Mouse (Mus musculus) thymus, postnatal 4 days (tissue): ENCODE results near the gene Tent4a.
"Not testable (repeated sequence)": the region's sequence is repeated elsewhere in the genome, so short reads cannot be mapped to it uniquely, and the experiment has no call there.

ENCODE experiments used
- DNase-seq: peaks from one replicate; pipeline ENCODE4 v3.0.0; 2021

The Tent4a gene

GRCm38 (mm10) chr13:69534334-69534653 is at the start of gene Tent4a:
Tent4a (minus strand) TSS chr13:69534617.
- DNase-seq, result no peak

DNA sequence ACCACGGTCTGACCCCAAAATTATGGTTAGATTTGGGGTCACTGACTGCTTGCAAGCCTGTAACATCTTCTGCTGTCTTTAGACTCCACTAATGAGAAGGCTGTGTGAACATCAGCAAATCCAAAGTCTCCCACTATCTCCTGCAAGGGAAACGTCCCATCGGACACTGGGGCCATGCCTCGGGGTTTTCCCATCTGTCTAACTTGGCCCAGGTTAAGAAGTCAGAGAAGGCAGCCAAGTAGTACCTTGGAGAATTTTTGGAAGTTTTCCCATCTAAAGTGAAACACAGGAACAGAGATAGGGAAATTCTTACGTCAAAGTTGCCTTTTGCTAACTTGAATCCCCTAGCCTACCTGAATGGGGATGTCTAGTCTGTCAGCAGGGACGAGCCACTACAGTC is 49.2 kb upstream of the Tent4a start:
- no peak for DNase-seq

DNA sequence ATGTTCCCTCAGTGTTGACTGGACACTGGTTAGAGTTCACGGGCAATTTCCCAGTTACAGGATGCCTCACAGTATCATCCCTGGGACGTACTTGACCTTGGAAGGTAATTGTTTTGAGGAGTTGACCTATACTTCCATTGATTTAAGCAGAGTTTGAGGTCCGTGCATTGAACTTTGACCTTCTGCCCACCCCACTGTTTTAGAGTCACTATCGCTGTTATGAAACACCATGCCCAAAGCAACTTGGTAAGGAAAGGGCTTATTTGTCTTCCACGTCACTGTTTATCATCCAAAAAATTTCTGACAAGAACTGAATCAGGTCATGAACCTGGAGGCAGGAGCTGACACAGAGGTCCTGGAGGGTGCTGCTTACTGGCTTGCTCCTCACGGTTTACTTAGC is 48.0 kb upstream of the Tent4a start:
- DNase-seq, result no peak

DNA sequence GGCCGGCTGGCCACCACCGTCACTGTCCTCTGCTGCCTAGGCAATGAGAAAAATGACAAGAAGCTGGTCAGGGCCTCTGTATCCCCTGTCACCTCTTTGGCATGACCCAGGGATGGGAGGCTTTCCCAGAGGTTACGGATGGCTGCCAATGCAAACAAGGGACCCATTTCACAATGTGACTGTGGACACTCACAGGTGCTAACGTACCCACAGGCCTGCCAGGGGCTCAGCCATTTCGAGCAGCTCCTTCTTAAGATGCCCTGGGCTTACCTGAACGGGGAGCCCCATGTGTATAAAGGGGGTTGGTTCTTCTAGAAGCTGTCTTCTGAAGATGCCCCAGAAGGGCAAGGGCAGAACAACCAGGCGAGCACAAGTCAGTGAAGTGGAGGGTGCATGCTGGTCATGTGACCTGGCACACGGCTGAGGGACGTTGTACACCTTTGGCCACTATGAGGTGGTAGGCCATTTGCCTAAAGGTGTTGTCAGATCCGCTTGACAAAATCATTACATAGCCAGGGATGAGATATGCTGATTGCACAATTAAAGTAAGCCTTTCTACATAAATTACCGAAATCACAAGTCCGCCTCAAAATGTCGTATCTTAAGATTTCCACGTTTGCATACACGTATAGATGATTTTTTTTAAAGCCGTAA is 42.9 kb upstream of the Tent4a start:
- no peak for DNase-seq

DNA sequence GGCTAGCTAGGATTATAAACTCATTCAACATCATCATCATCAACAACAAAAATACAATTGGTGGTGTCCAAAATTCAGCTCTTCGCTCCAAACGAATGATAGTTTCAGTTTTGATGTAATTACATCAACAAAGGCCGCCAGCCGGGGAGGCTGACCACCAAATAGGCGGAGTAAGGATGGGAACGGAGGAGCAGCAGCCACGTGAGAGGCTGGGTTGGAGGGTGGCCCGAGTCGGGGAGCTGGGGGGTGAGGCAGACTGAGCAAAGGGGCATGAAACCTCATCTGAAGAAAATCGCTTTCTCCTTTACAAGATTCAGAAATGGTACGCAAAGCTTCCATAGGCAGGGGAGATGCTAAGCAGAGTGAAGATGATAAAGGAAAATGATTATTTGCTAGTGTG is 42.3 kb upstream of the Tent4a start:
- DNase-seq, result no peak

DNA sequence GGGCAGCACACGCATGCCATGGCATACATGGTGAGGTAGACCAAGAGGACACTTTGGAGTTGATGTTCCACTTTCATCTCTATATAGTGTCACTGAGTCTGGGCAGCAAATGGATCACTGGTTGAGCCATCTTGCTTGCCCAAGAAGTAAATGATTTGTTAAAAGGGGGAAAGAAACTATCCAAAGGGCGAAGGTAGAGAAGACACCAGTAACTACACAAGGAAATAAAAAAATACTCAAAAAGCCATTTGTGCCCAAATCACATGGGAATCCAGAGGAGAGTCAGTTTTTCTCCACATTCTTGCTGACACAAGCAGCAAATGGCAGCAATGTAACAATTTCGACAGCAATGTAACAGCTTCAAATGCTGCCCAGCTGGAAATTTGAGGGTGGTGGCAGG is 38.2 kb upstream of the Tent4a start:
- no peak for DNase-seq

DNA sequence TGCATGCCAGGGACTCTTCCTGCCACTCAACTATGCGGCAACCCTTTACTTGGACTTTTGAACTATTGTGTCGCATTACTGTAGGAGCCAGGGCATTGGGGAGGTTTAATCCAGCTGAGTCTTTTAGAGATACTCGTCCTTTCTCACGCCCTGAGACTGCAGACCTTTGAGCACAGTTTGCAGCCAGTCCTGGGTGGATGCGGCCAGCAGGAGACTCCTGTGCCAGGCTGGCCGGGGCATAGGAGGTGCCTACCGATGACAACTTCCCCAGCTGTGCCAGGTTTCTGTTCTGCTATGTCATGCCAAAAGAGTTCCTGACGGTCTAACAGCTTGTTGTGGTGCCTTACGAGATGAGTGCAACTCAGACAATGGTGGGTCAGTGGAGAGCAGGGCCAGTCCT is 34.8 kb upstream of the Tent4a start:
- no peak for DNase-seq

DNA sequence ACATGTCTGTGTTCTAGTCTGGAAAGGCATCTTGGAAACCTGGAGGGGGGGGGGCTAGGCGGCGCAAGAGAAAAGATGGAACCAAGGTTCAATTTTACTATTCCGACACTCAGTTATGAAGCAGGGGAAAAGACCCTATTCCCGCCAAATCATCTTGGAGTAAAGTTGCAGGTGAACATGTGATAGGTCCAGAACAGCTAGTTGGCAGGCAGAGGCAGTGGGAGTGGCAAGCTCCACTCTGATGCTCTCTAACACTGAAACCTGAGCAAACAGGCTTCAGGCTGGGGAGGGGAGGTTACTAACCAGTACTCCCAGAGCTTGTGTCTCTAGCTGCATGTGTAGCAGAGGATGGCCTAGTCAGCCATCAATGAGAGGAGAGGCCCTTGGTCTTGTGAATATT is 31.0 kb upstream of the Tent4a start:
- not testable (repeated sequence) for DNase-seq

DNA sequence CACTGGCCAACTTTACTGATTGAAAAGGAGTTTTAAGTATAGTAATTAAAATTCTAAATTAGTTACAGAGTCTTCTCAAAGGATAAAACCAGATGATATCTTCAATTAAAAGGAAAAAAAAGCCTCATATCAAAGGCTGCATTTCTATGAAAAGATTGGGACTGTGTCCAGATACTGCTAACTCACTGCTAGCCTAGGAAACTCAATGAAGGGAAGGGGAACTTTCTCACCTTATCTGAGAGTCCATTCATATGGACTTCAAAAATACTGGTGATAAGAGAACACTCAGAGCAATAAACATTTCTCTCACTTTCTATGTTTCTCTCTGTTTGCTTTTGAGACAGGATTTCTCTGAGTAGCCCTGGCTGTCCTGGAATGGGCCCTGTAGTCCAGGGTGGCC is 30.2 kb upstream of the Tent4a start:
- DNase-seq, result no peak

DNA sequence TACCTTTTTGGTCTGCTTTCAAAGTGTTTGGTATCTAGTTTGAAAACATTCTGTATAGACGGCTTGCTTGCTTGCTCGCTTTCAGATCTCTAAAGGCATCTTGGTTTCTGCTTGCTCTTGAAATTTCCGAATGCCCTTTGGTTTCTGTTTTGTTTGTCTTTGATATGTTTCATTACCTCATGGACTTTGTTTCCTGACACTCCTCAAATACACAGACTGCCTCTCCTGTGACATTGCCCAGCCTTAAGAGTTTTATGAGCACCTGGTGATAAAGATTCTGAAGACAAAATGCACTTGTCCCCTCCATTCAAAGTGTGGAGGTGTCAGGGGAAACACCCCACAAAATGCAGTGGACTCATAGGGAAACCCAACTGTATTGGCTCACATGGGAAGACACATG is 29.5 kb upstream of the Tent4a start:
- no peak for DNase-seq

DNA sequence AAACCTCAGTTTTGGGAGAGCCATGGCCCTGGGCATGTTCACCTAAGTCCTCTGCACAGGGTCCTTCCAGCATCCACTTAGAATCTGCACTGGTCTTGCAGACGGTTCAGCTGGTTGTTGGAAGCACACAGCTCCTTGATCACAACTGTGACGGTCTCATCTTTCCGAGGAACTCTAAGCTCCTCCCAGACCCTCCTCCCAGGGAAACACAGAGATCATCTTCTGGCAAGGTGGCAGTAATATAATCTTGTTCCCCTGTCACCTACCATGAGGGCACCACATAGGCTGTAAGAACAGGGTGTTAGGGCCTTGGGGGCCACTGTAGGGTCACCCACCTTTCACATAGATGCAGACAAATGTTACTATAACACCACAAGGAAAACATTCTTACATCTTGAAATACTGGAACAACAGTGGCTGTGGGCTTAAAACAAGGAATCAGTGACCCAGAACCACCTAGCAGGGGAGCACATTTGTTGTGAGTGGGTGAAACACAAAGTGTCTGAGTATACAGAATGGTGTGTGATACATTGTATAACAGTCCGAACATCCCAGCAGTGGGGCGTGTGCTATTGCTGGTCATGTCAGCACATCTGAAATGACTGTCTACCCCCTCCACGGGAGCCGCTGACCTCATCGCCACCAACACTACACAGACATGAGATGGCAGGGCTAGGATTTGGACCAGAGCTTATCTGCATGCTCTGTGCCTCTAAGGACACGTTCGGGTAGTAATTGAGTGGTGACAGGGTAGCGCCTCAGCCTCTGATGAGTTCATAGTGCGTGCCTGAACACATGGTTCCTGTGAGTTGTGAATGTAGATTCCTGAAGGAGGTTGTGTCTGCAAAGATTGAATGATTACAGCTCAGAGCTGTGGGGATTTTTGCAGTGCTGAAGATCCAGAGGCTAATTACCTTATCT is 28.5 kb upstream of the Tent4a start:
- DNase-seq, result no peak

DNA sequence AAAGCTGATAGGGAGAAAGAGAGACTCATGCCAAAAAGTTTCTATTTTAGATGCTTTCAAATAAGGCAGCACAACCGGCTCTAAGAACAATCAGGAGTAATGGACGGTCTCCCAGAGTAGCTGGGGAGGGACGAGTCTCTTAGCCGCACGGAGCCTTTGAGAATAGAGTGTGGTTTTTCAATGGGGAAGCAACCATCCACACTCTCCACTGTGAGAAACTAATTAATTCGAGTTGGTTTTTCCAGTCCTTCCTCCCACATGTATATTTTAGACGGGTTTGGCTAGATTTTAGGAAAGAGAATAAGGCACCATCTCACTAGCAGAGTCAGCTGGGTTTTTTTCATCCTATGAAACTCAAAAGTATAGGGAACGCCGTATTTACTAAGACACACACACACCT is 27.6 kb upstream of the Tent4a start:
- DNase-seq, result no peak

GRCm38 (mm10) chr13:69559291-69559961 is 25.0 kb upstream of the Tent4a start:
- no peak for DNase-seq

DNA sequence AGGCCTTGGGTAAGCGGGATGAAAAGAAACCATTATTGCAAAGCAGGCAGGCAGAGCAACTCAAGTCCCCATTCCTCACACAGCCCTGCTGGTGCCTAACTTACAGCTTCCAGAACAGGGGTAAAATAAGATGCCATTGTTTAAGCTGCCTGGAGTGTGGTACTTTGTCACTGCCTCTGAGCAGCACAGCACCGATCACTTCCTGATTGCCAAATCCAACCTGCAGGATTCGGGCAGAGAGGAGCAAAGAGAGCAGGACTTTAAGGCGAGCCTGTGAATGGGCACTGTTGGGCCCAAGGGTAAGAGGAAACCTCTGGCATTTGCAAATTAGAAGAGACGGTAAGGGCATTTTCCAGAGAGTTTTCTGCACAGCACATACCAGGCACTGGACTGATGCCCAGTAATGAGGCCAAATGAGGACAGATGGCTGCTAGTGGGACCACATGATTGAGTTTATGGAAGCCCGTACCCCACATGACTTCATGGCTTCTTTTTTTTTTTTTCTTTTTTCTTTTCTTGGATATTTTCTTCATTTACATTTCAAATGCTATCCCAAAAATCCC is 23.8 kb upstream of the Tent4a start:
- no peak for DNase-seq

- no peak for DNase-seq
These were observed 22.3 kb upstream of the Tent4a start for GRCm38 (mm10) chr13:69556728-69557127.

- DNase-seq, result no peak
These were observed 21.6 kb upstream of the Tent4a start for GRCm38 (mm10) chr13:69555957-69556482.

DNA sequence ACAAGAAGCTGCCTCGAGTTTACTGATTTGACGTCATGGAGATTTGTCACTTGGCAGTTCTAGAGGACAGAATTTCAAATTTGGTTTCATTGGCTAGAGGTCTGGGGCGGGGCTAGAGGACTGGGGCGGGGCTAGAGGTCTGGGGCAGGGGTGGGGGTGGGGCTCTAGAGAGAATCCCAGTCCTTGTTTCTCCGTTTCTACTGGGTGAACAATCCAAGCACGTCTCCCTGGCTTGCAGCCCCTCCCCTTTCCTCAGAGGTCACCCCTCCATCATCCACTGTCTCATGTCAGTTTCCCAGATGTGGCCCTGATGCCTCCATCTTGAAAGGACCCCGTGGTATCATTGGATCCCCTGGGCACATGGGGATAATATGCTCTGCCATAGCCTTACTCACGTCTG is 20.6 kb upstream of the Tent4a start:
- DNase-seq, result no peak

DNA sequence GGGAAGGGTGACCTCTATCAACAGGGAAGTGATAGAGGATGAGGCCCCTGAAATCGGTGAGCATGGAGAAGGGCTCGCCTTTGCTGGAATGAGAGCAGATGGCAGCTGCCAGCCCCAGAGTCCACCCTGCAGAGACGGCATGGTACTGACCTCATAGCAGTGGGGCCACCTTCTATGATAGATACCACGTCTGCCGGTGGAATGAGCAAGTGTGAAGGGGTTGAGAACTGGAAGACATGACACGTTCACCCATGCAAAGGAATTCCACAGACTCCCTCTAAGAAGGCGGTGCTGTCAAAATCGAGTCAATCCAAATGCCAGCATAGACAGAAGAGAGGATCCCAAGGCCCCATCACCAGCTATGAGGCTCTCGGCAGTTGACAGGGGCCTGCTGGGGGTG is 19.8 kb upstream of the Tent4a start:
- DNase-seq, result no peak

GRCm38 (mm10) chr13:69553024-69553423 is 18.6 kb upstream of the Tent4a start:
- peak; percentile 66 for DNase-seq

GRCm38 (mm10) chr13:69550831-69551230 is 16.4 kb upstream of the Tent4a start:
- DNase-seq, result no peak

DNA sequence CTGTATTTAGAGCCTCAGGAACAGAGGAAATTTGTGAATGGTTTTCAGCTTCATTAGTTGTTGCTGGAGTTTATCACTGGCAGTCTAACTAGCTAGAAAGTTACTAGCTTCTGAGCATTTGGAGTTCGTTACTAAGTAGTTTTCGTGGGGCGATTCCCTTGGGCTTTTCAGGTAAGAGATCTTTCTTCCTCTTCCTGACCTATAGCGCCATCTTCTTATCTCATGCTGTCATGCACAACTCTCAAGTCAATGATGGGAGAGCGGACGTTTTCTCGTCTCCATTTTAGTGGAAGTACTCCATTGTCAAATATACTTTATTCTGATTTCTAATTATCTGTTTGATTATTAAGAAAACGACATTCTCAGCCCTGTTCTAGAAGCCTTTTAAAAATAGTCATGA is 15.6 kb upstream of the Tent4a start:
- DNase-seq, result no peak

- no peak for DNase-seq
These were observed 13.2 kb upstream of the Tent4a start for GRCm38 (mm10) chr13:69547488-69548180.

- peak; percentile 80 for DNase-seq
These were observed 10.6 kb upstream of the Tent4a start for GRCm38 (mm10) chr13:69545019-69545418.
